Mouse (Mus musculus) midbrain, embryonic 16.5 days (tissue): ENCODE results near the gene Usp2. TPM values are rescaled to one million over a fixed set of nuclear protein-coding genes. Genes with fewer than 3 reads are reported as not detected.

Experiments used
- ATAC-seq: fragments of 200-750 bp; cut with Nextera tagmentation; 2 replicates; pipeline ENCODE4 v1.8.0; 2017; ENCODE audit warnings: moderate TSS enrichment
- H3K27ac ChIP-seq: fragments of 300-500 bp; sonication (generic); 2 replicates; pipeline ENCODE4 v1.5.1; 2014; ENCODE audit warnings: mild to moderate bottlenecking, low read length, mixed read lengths
- H3K27me3 ChIP-seq: fragments of 300-500 bp; sonication (generic); 2 replicates; pipeline ENCODE4 v1.6.1; 2014; ENCODE audit warnings: low read depth, low read length, mixed read lengths; ENCODE audit not compliant: control insufficient read depth, insufficient read depth
- H3K36me3 ChIP-seq: fragments of 300-500 bp; sonication (generic); 2 replicates; pipeline ENCODE4 v1.6.1; 2014; ENCODE audit warnings: mild to moderate bottlenecking, low read length, moderate library complexity, mixed read lengths; ENCODE audit not compliant: control insufficient read depth, insufficient read depth
- H3K4me1 ChIP-seq: fragments of 300-500 bp; sonication (generic); 2 replicates; pipeline ENCODE4 v1.6.1; 2014; ENCODE audit warnings: mild to moderate bottlenecking, low read length, mixed read lengths; ENCODE audit not compliant: control insufficient read depth, insufficient read depth
- H3K4me2 ChIP-seq: fragments of 300-500 bp; sonication (generic); 2 replicates; pipeline ENCODE4 v1.6.1; 2014; ENCODE audit warnings: mild to moderate bottlenecking, low read length, mixed read lengths
- H3K4me3 ChIP-seq: fragments of 300-500 bp; sonication (generic); 2 replicates; pipeline ENCODE4 v1.5.1; 2014; ENCODE audit warnings: low read depth, mild to moderate bottlenecking, low read length, moderate library complexity, mixed read lengths
- H3K9ac ChIP-seq: fragments of 300-500 bp; sonication (generic); 2 replicates; pipeline ENCODE4 v1.6.1; 2014; ENCODE audit warnings: low read depth, low read length, mixed read lengths
- H3K9me3 ChIP-seq: fragments of 300-500 bp; sonication (generic); replicated peaks from 2 replicates; pipeline ENCODE4 v1.6.1; 2014; ENCODE audit warnings: mild to moderate bottlenecking, low read length, mixed read lengths; ENCODE audit not compliant: control insufficient read depth, poor library complexity, severe bottlenecking
- WGBS: fragments of 180-500 bp; shearing (Covaris S2); extraction: QIAGEN DNeasy Blood & Tissue Kit; methylation state at CpG from one replicate; pipeline ENCODE4 v1.1.7; 2014; 5-methylcytosine and 5-hydroxymethylcytosine counted together
- polyA plus RNA-seq: library from polyadenylated mRNA; unstranded; fragments of >200 nt; fragmentation: Nextera tagmentation; extraction: Ambion mirVana; gene quantifications from 2 replicates; pipeline ENCODE4 v1.2.1, GENCODE M21; 2015

Usp2 gene
- polyA plus RNA-seq, 1 experiment from 2014 or later = 9.7 TPM

- Histone ChIP-seq H3K4me3 (no peak overlapping the region), H3K36me3 (0 out of 2 replicates have a peak, but pooled peaks cover 4% of the 10 kb centered on the region), H3K4me1 (no peaks in the 10 kb centered on the region), H3K4me2 (no peak overlapping the region), H3K9me3 (no peaks in the 10 kb centered on the region), H3K9ac (no peak overlapping the region), H3K27ac (no peak overlapping the region), H3K27me3 (no peaks in the 10 kb centered on the region)
- WGBS = 60% methylated on average over 5 of the region's 5 CpGs
- ATAC-seq = no peak
These were observed 75.1 kb downstream of the Usp2 start for GRCm38 (mm10) chr9:44141951-44142350.

GRCm38 (mm10) chr9:44143421-44143820, 76.6 kb downstream of the Usp2 start:
- Histone ChIP-seq H3K9ac (no peak overlapping the region), H3K27me3 (no peaks in the 10 kb centered on the region), H3K4me3 (no peak overlapping the region), H3K9me3 (no peaks in the 10 kb centered on the region), H3K27ac (no peak overlapping the region), H3K36me3 (0 out of 2 replicates have a peak, but pooled peaks cover 4% of the 10 kb centered on the region), H3K4me1 (no peaks in the 10 kb centered on the region), H3K4me2 (no peak overlapping the region)
- 69% methylated on average over 5 of the region's 5 CpGs for WGBS
- no peak for ATAC-seq

- H3K4me1 ChIP-seq = no peaks in the 10 kb centered on the region
- H3K27ac ChIP-seq = no peak overlapping the region
- H3K4me3 ChIP-seq = no peak overlapping the region
- ATAC-seq = no peak
- peaks cover 5% of the 10 kb centered on the region; the same call in 1 of the 2 replicates for H3K36me3 ChIP-seq
- 25% methylated on average over 7 of the region's 8 CpGs for WGBS
- H3K9ac ChIP-seq = no peak overlapping the region
- H3K27me3 ChIP-seq = no peaks in the 10 kb centered on the region
- H3K4me2 ChIP-seq = no peak overlapping the region
- H3K9me3 ChIP-seq = no peaks in the 10 kb centered on the region
These were observed 77.3 kb downstream of the Usp2 start for GRCm38 (mm10) chr9:44144023-44144717.

- Histone ChIP-seq H3K27me3 (no peaks in the 10 kb centered on the region), H3K4me1 (no peaks in the 10 kb centered on the region), H3K4me2 (no peak overlapping the region), H3K27ac (no peak overlapping the region), H3K9me3 (no peaks in the 10 kb centered on the region), H3K36me3 (peaks cover 7% of the 10 kb centered on the region; the same call in 1 of the 2 replicates), H3K9ac (no peak overlapping the region), H3K4me3 (no peak overlapping the region)
- ATAC-seq = no peak
These were observed 77.9 kb downstream of the Usp2 start for GRCm38 (mm10) chr9:44144718-44145060.

Other genes with a start within 250 kb of the Usp2 start
- gene Thy1, start 23.6 kb upstream of the Usp2 start, polyA plus RNA-seq = 2.9 and 6.4 TPM in 2 replicates
- gene Mfrp, start 34.7 kb downstream of the Usp2 start, polyA plus RNA-seq = 0.15 and 0.16 TPM in 2 replicates
- 4.6 and 5.5 TPM in 2 replicates for gene C1qtnf5, start 40.2 kb downstream of the Usp2 start, polyA plus RNA-seq
- gene Gm49380, start 46.5 kb downstream of the Usp2 start, polyA plus RNA-seq = 0.10 and 0.15 TPM in 2 replicates
- 25.6 and 26.0 TPM in 2 replicates for gene Rnf26, start 46.5 kb downstream of the Usp2 start, polyA plus RNA-seq
- gene Mcam, start 67.4 kb downstream of the Usp2 start, polyA plus RNA-seq = 9.6 and 10.5 TPM in 2 replicates
- gene Cbl, start 167.0 kb downstream of the Usp2 start, polyA plus RNA-seq = 21.7 and 26.5 TPM in 2 replicates
- 1.5 TPM in 1 of 2 replicates, not detected in the other for gene Ccdc153, start 173.7 kb downstream of the Usp2 start, polyA plus RNA-seq
- 0.72 and 0.82 TPM in 2 replicates for gene Pdzd3, start 184.4 kb downstream of the Usp2 start, polyA plus RNA-seq
- 5.1 and 6.1 TPM in 2 replicates for gene Nlrx1, start 201.6 kb downstream of the Usp2 start, polyA plus RNA-seq
- 29.7 and 33.9 TPM in 2 replicates for gene Abcg4, start 221.6 kb downstream of the Usp2 start, polyA plus RNA-seq
- 28.7 and 30.0 TPM in 2 replicates for gene Hinfp, start 238.7 kb downstream of the Usp2 start, polyA plus RNA-seq